Mouse (Mus musculus) embryonic fibroblast, embryonic 13.5 days (primary cell): ENCODE measurements at regions not wholly inside any gene's neighbourhood (a gene's known extent, or its start where the extent isn't known, plus 50 kb on each side); places are given as distances from the start of the nearest gene placed in this dataset.

Source experiments
- H3K27ac ChIP-seq: 2 replicates; pipeline ENCODE4 v1.5.1; 2012; ENCODE audit warnings: low read length, control low read depth, inconsistent platforms; ENCODE audit not compliant: insufficient read depth
- H3K4me1 ChIP-seq: 2 replicates; pipeline ENCODE4 v1.6.1; 2011; ENCODE audit warnings: low read length; ENCODE audit not compliant: control insufficient read depth, insufficient read depth
- H3K4me3 ChIP-seq: 2 replicates; pipeline ENCODE4 v1.5.1; 2011; ENCODE audit warnings: mild to moderate bottlenecking, control low read depth, low read length; ENCODE audit not compliant: insufficient read depth
- CTCF ChIP-seq: IDR thresholded peaks from 2 replicates; pipeline ENCODE4 v1.5.1; 2011; ENCODE audit warnings: mild to moderate bottlenecking, control low read depth, low read length, moderate library complexity, borderline replicate concordance; ENCODE audit not compliant: insufficient read depth
- POLR2A ChIP-seq: IDR thresholded peaks from 2 replicates; pipeline ENCODE4 v1.6.1; 2011; ENCODE audit warnings: low read depth, mild to moderate bottlenecking, control low read depth, low read length, moderate library complexity

- H3K4me3 ChIP-seq: no peak overlapping the region
Measured at GRCm38 (mm10) chr2:131667874-131668273, 105.8 kb upstream of the Adra1d start.

GRCm38 (mm10) chr2:131666841-131667364, 104.8 kb upstream of the Adra1d start:
- H3K4me1 ChIP-seq: no peaks in the 10 kb centered on the region
- TF ChIP-seq POLR2A (no peak), CTCF (no peak)
- no peak overlapping the region for H3K27ac ChIP-seq
- H3K4me3 ChIP-seq: no peak overlapping the region

More at GRCm38 (mm10) chr2:131667874-131668273, 105.8 kb upstream of the Adra1d start:
- Histone ChIP-seq H3K27ac (no peak overlapping the region), H3K4me1 (peaks cover 3% of the 10 kb centered on the region; the same call in 1 of the 2 replicates)
- TF ChIP-seq POLR2A (no peak), CTCF (no peak)

GRCm38 (mm10) chr2:131664575-131664974, 102.5 kb upstream of the Adra1d start:
- Histone ChIP-seq H3K4me1 (no peaks in the 10 kb centered on the region), H3K4me3 (no peak overlapping the region), H3K27ac (no peak overlapping the region)
- TF ChIP-seq POLR2A (no peak), CTCF (no peak)

DNA sequence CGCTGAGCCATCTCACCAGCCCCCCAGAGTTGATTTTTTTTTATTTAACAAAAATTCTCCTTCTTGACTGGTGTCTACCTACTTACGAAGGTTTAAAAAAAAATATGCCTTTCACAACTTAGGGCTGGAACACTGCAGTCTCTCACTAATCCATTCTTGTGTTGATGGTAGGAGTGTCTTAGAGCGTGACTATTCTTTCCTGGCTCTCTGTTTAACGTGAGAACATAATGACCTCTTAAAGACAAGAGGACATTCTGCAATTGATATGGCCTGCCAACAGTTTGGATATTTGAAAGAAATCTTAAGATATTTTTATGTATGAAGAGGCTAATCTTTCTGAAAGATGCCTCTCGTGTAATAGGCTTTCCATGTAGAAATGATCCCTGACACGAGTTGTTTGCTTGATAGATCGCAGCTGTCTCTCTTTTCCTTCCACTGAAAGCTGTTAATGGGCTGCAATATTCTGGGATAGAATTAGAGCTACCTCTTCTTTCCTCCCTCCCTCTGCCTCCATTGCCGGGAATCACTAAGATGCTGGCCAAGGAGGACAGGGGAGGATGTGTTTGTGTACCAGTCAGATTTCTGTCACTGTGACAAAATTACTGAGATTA, 101.2 kb upstream of the Adra1d start:
- no peak for TF ChIP-seq POLR2A
- no peak for TF ChIP-seq CTCF
- H3K27ac ChIP-seq: no peak overlapping the region
- no peak overlapping the region for H3K4me3 ChIP-seq
- no peaks in the 10 kb centered on the region for H3K4me1 ChIP-seq

- TF ChIP-seq CTCF (no peak), POLR2A (no peak)
- no peak overlapping the region for H3K27ac ChIP-seq
- no peaks in the 10 kb centered on the region; the same call in 1 of the 2 replicates for H3K4me1 ChIP-seq
- no peak overlapping the region for H3K4me3 ChIP-seq
Measured at GRCm38 (mm10) chr2:131652197-131652596, 90.1 kb upstream of the Adra1d start.

GRCm38 (mm10) chr2:131650611-131651153, 88.6 kb upstream of the Adra1d start:
- no peak for TF ChIP-seq CTCF
- no peak for TF ChIP-seq POLR2A
- Histone ChIP-seq H3K4me3 (no peak overlapping the region), H3K27ac (no peak overlapping the region), H3K4me1 (no peaks in the 10 kb centered on the region; the same call in 1 of the 2 replicates)

GRCm38 (mm10) chr2:131644166-131644858, 82.2 kb upstream of the Adra1d start:
- Histone ChIP-seq H3K4me3 (no peak overlapping the region), H3K27ac (no peak overlapping the region), H3K4me1 (no peaks in the 10 kb centered on the region)
- no peak for TF ChIP-seq CTCF
- TF ChIP-seq POLR2A: no peak

GRCm38 (mm10) chr2:131642456-131642855, 80.4 kb upstream of the Adra1d start:
- H3K27ac ChIP-seq: no peak overlapping the region
- TF ChIP-seq POLR2A (no peak), CTCF (no peak)
- no peaks in the 10 kb centered on the region for H3K4me1 ChIP-seq
- no peak overlapping the region for H3K4me3 ChIP-seq

DNA sequence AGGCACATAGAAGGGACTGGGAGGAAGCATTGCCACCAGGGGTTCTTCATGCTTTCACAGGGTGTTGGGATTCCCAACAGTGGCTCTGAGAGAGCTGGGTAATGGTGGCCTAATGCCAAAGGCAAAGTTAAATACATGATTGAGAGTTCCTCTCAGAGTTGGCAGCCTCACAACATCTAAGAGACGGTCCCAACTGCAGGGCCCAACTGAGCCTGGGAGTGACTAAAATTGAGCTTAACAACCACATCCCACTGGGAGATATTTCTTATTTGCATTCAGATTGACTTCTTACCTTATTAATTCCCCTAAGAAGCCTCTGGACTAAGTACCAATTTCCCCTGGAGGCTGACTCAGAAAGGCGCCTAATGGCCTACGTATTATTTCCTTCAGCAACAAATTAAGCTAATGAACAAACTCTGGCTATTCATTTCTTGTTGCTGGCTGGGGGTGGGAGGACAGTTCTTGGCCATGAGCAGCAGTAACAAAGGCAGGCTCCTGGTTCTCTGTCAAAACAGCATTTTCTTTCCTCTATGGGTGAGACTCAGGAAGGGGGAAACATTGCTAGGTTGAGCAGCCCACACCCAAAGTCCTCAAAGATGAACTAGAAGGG, 77.0 kb upstream of the Adra1d start:
- no peak overlapping the region for H3K4me3 ChIP-seq
- H3K27ac ChIP-seq: no peak overlapping the region
- TF ChIP-seq CTCF (no peak), POLR2A (no peak)
- H3K4me1 ChIP-seq: no peaks in the 10 kb centered on the region
